ENCODE assay signal across 24 mouse cellular contexts in the genomic region with DNA sequence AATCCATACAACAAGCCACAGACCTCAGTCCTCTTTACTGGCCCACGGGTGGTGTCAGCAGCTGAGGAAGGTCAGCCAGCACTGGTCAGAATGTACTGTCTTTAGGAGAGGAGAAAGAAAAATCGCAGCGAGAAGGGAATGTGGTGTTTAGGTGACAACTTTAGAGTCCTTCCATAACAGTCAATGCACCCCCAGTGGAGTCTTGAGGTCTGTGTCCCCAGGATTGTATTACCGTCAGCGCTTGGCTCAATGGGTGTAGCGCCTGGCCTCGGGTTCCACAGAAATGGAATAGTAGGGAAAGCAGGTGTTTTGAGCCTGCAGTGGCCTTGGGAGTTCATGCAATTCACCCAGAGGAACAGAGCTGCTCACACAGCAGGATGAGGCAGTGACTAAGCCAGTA.
DNase-seq lines count a peak whose midpoint lies in the region; ATAC-seq lines count a peak whose summit lies in the region.
"Had no signal": no experiment of that assay in that cellular context is flagged by ENCODE, and none has a peak within 500 bp of the region (broad histone marks: within the 10 kb centered on the region; RNA-seq: fewer than 3 reads in every experiment).

No protein-coding gene starts in this region.

- no peak overlapping the region for H3K4me2 ChIP-seq in forebrain, embryonic 11.5 days (ENCODE audit: low read depth, low read length, severe bottlenecking)
- no peak overlapping the region for H3K4me2 ChIP-seq in forebrain, embryonic 16.5 days (ENCODE audit: low read length)
- H3K4me2 ChIP-seq in heart, embryonic 12.5 days = no peak overlapping the region
- H3K4me2 ChIP-seq: embryonic facial prominence, embryonic 12.5 days; forebrain, embryonic 12.5 days had no signal

- 89% methylated on average over 7 of the region's 7 CpGs for WGBS in forebrain, embryonic 11.5 days
- 91% methylated on average over 7 of the region's 7 CpGs for WGBS in forebrain, embryonic 16.5 days
- WGBS in heart, embryonic 10.5 days = 90% methylated on average over 7 of the region's 7 CpGs
- WGBS in heart, embryonic 12.5 days = 93% methylated on average over 7 of the region's 7 CpGs

- ATAC-seq in forebrain, embryonic 11.5 days (replicated peaks; ENCODE audit: low FRiP score) = no peak
- ATAC-seq in forebrain, embryonic 16.5 days = no peak
- no peak for ATAC-seq in heart, embryonic 12.5 days (ENCODE audit: insufficient number of reproducible peaks, low FRiP score)
- ATAC-seq: activated CD4-positive, CD25-positive, alpha-beta regulatory T cell, adult 4 months; CD4-positive, CD25-positive, alpha-beta regulatory T cell, adult 4 months; forebrain, embryonic 14.5 days; forebrain, postnatal 0 days; Patski had no signal

- no peak overlapping the region for H3K4me3 ChIP-seq in forebrain, embryonic 11.5 days (ENCODE audit: low read depth, low read length)
- no peak overlapping the region for H3K4me3 ChIP-seq in forebrain, embryonic 16.5 days (replicated peaks; ENCODE audit: low read length)
- no peak overlapping the region for H3K4me3 ChIP-seq in heart, embryonic 10.5 days
- H3K4me3 ChIP-seq in heart, embryonic 12.5 days = no peak overlapping the region
- H3K4me3 ChIP-seq: embryonic facial prominence, embryonic 10.5 days; embryonic facial prominence, embryonic 12.5 days; forebrain, embryonic 12.5 days had no signal

- H3K4me1 ChIP-seq in forebrain, embryonic 11.5 days (replicated peaks; ENCODE audit: control insufficient read depth, insufficient read depth, low read length) = no peaks in the 10 kb centered on the region
- H3K4me1 ChIP-seq in forebrain, embryonic 16.5 days (replicated peaks; ENCODE audit: control insufficient read depth, insufficient read depth, low read length) = no peaks in the 10 kb centered on the region
- H3K4me1 ChIP-seq in heart, embryonic 10.5 days = no peaks in the 10 kb centered on the region
- H3K4me1 ChIP-seq in heart, embryonic 12.5 days (replicated peaks) = no peaks in the 10 kb centered on the region
- H3K4me1 ChIP-seq: forebrain, embryonic 12.5 days had no signal

- no peaks in the 10 kb centered on the region for H3K9me3 ChIP-seq in forebrain, embryonic 11.5 days (ENCODE audit: control insufficient read depth, low read length)
- no peaks in the 10 kb centered on the region for H3K9me3 ChIP-seq in forebrain, embryonic 16.5 days (ENCODE audit: control insufficient read depth, low read length)
- H3K9me3 ChIP-seq in heart, embryonic 10.5 days = no peaks in the 10 kb centered on the region
- no peaks in the 10 kb centered on the region for H3K9me3 ChIP-seq in heart, embryonic 12.5 days (replicated peaks)
- H3K9me3 ChIP-seq: embryonic facial prominence, embryonic 10.5 days; embryonic facial prominence, embryonic 12.5 days; forebrain, embryonic 12.5 days; G1E had no signal

- no peak overlapping the region for H3K9ac ChIP-seq in forebrain, embryonic 11.5 days (ENCODE audit: low read length)
- no peak overlapping the region for H3K9ac ChIP-seq in forebrain, embryonic 16.5 days (replicated peaks; ENCODE audit: low read depth, low read length)
- H3K9ac ChIP-seq in heart, embryonic 12.5 days = no peak overlapping the region
- H3K9ac ChIP-seq: embryonic facial prominence, embryonic 12.5 days; forebrain, embryonic 12.5 days; forebrain, postnatal 0 days had no signal

- peaks cover 10% of the 10 kb centered on the region for H3K36me3 ChIP-seq in forebrain, embryonic 11.5 days (ENCODE audit: control insufficient read depth, insufficient read depth, low read length)
- H3K36me3 ChIP-seq in forebrain, embryonic 16.5 days (ENCODE audit: control insufficient read depth, insufficient read depth) = 0 out of 2 replicates have a peak, but pooled peaks cover 4% of the 10 kb centered on the region
- H3K36me3 ChIP-seq in heart, embryonic 10.5 days = peaks cover 53% of the 10 kb centered on the region
- peaks cover 60% of the 10 kb centered on the region for H3K36me3 ChIP-seq in heart, embryonic 12.5 days
- H3K36me3 ChIP-seq: G1E had no signal

- DNase-seq in forebrain, embryonic 11.5 days (ENCODE audit: low spot score) = peak; percentile 47
- DNase-seq in heart, embryonic 10.5 days (ENCODE audit: low spot score) = peak; percentile 63
- DNase-seq in urinary bladder, adult 2 months (ENCODE audit: low spot score) = peak; percentile 17
- DNase-seq in urinary bladder, postnatal 14 days (ENCODE audit: low spot score) = no peak
- DNase-seq: adrenal gland, adult 8-10 months; adrenal gland, postnatal 14 days; adrenal gland, postnatal 36 days; B cell, adult 2 months; cerebellum, adult 11-12 months; cerebellum, adult 2 months; cerebellum, adult 9-10 months; cerebellum, postnatal 10 days; cerebellum, postnatal 25 days; forebrain, postnatal 0 days had no signal

- no peaks in the 10 kb centered on the region for H3K27me3 ChIP-seq in forebrain, embryonic 11.5 days (ENCODE audit: control insufficient read depth, insufficient read depth, low read length)
- no peaks in the 10 kb centered on the region for H3K27me3 ChIP-seq in forebrain, embryonic 16.5 days (replicated peaks; ENCODE audit: control insufficient read depth, insufficient read depth, low read length)
- no peaks in the 10 kb centered on the region for H3K27me3 ChIP-seq in heart, embryonic 10.5 days (ENCODE audit: insufficient read depth, poor library complexity, severe bottlenecking)
- no peaks in the 10 kb centered on the region for H3K27me3 ChIP-seq in heart, embryonic 12.5 days (replicated peaks)
- H3K27me3 ChIP-seq: forebrain, embryonic 12.5 days; Patski had no signal

- no peak overlapping the region for H3K27ac ChIP-seq in forebrain, embryonic 11.5 days (ENCODE audit: low read depth, low read length)
- H3K27ac ChIP-seq in forebrain, embryonic 16.5 days (ENCODE audit: low read length) = no peak overlapping the region
- no peak overlapping the region for H3K27ac ChIP-seq in heart, embryonic 10.5 days
- H3K27ac ChIP-seq in heart, embryonic 12.5 days (ENCODE audit: poor library complexity, severe bottlenecking) = no peak overlapping the region
- H3K27ac ChIP-seq: embryonic facial prominence, embryonic 10.5 days; embryonic facial prominence, embryonic 12.5 days; forebrain, embryonic 12.5 days had no signal
